Mouse (Mus musculus): ENCODE data around the gene Mex3d. TPM values are rescaled to one million over a fixed set of nuclear protein-coding genes. Genes with fewer than 3 reads are reported as not detected.

Mex3d gene
- polyA plus RNA-seq, 1 experiment from 2014 or later: 9.2 TPM

DNA sequence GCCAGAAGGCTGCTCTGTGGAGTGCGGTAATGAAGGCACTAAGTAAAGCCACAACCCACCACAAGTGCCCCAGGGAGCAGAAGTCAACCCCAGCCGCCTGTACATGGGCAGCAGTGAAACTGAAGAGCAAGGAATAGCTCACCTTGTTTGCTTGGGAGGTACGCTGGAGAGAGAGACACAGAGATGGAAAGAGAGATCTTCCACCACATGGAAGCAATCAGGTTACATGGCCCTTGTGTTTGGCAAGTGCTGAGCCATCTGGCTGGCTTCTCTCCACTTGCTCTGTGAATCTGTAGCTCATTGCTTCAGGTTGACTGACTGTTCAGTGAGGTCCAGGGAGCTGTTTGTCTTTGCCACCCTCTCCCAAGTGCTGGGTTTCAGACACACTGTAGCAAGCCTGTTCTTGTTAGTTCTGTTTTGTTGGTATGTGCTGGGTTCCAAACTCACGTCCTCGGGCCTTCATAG is 54.9 kb downstream of the Mex3d start:
- H3K27ac ChIP-seq (ENCODE audit: low read depth, low read length): no peak overlapping the region
- H3K9ac ChIP-seq (ENCODE audit: low read depth, low read length): no peak overlapping the region
- no peaks in the 10 kb centered on the region for H3K36me3 ChIP-seq (ENCODE audit: control insufficient read depth, insufficient read depth, low read length)
- peaks cover 8% of the 10 kb centered on the region for H3K4me1 ChIP-seq (ENCODE audit: control insufficient read depth, insufficient read depth, low read depth, low read length)
- no peaks in the 10 kb centered on the region for H3K9me3 ChIP-seq (ENCODE audit: control insufficient read depth, low read length)
- H3K4me3 ChIP-seq (ENCODE audit: low read length): no peak overlapping the region
- ATAC-seq: no peak
- 75% methylated on average over 5 of the region's 5 CpGs for WGBS
- no peaks in the 10 kb centered on the region for H3K27me3 ChIP-seq (replicated peaks; ENCODE audit: control insufficient read depth, insufficient read depth, low read length)
- no peak overlapping the region for H3K4me2 ChIP-seq (ENCODE audit: low read length)

DNA sequence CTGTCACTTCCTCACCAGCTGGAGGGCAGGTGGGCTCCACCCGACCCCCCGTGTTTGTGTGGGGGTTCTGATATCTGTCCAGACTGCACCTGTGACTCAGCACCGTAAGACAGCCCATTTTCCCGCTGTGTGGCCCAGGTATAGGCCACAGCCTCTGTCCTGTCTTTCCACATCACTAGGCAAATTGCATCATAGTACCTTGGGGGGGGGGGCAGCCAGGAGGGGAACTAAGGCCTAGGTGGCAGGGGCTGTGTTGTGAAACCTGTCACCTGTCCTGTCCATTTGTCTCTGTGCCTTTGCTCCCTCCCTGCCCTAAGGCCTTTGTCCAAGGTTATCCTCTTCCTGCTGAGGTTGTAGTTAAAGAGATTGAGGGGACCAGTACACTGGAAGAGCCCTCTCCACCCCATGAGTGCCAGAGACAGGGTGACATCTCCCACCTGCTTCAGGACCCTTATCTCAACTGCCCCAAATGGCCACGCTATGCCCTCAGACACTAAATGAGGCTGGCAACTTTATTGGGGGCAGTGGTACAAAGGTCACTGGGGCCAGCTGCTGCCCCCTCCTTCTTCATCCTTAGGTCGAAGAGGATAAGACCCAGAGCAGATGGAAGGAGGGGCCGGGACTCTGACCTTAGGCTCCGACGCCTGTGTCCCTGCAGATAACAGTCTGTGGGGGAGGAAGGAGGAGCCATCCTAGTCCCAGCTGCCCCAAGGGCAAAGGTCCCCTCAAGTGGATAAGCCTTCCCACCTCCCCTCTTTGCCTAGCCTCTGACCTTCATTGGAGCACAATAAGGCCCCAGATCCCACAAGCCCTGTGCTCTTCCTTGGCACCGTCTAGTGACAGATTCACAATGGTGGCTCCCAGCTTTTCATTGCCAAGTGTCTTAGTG is 55.6 kb downstream of the Mex3d start:
- Histone ChIP-seq H3K36me3 (ENCODE audit: control insufficient read depth, insufficient read depth, low read length) (no peaks in the 10 kb centered on the region), H3K4me1 (ENCODE audit: control insufficient read depth, insufficient read depth, low read depth, low read length) (peaks cover 8% of the 10 kb centered on the region), H3K4me3 (ENCODE audit: low read length) (no peak overlapping the region), H3K4me2 (ENCODE audit: low read length) (no peak overlapping the region), H3K9me3 (ENCODE audit: control insufficient read depth, low read length) (no peaks in the 10 kb centered on the region), H3K9ac (ENCODE audit: low read depth, low read length) (no peak overlapping the region), H3K27me3 (replicated peaks; ENCODE audit: control insufficient read depth, insufficient read depth, low read length) (no peaks in the 10 kb centered on the region), H3K27ac (ENCODE audit: low read depth, low read length) (no peak overlapping the region)
- 72% methylated on average over 10 of the region's 10 CpGs for WGBS
- ATAC-seq: no peak

DNA sequence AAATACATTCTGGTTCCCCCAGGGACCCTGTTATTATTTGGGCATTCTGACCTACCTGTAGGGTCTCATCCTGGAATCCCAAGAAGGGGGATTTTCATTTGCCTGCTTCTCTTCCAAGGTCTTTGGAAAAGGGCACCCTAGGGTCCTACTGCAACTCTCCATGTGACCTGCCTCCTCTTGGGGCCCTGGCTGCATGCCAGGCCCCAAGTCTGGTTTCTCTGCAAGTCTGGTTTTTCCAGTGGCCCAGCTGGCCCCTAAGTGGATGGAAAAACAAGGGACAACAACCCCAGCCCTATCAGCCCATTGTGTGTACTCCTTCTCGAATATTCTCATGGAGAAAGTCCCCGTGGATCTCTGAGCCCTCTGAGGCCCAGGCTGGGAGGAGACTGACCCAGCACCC is 56.6 kb downstream of the Mex3d start:
- Histone ChIP-seq H3K4me3 (ENCODE audit: low read length) (no peak overlapping the region), H3K4me1 (ENCODE audit: control insufficient read depth, insufficient read depth, low read depth, low read length) (peaks cover 8% of the 10 kb centered on the region), H3K36me3 (ENCODE audit: control insufficient read depth, insufficient read depth, low read length) (no peaks in the 10 kb centered on the region), H3K27me3 (replicated peaks; ENCODE audit: control insufficient read depth, insufficient read depth, low read length) (no peaks in the 10 kb centered on the region), H3K9me3 (ENCODE audit: control insufficient read depth, low read length) (no peaks in the 10 kb centered on the region), H3K27ac (ENCODE audit: low read depth, low read length) (no peak overlapping the region), H3K9ac (ENCODE audit: low read depth, low read length) (no peak overlapping the region), H3K4me2 (ENCODE audit: low read length) (peak overlapping the region; percentile 95; the same call in 1 of the 2 replicates)
- 72% methylated on average over 2 of the region's 2 CpGs for whole genome bisulfite sequencing
- no peak for ATAC-seq

Small RNAs within 50 kb of the gene (microRNA-seq; reads per million reads assigned to microRNA genes)
- not detected for gene Gm22721

Other genes with a start within 250 kb of the Mex3d start
- gene Atp5d, start 249.0 kb downstream of the Mex3d start, polyA plus RNA-seq (2015; fragmentation: Nextera tagmentation; extraction: Ambion mirVana): 554 and 581 TPM in 2 replicates
- 98.8 and 130 TPM in 2 replicates for gene Cbarp, start 246.8 kb downstream of the Mex3d start, polyA plus RNA-seq (2015; fragmentation: Nextera tagmentation; extraction: Ambion mirVana)
- 16.0 and 16.1 TPM in 2 replicates for gene Midn, start 239.4 kb downstream of the Mex3d start, polyA plus RNA-seq (2015; fragmentation: Nextera tagmentation; extraction: Ambion mirVana)
- gene Cirbp, start 221.7 kb downstream of the Mex3d start, polyA plus RNA-seq (2015; fragmentation: Nextera tagmentation; extraction: Ambion mirVana): 288 and 311 TPM in 2 replicates
- 9.4 and 10.1 TPM in 2 replicates for gene 1600002K03Rik, start 214.7 kb downstream of the Mex3d start, polyA plus RNA-seq (2015; fragmentation: Nextera tagmentation; extraction: Ambion mirVana)
- gene Efna2, start 208.2 kb downstream of the Mex3d start, polyA plus RNA-seq (2015; fragmentation: Nextera tagmentation; extraction: Ambion mirVana): 21.5 and 22.7 TPM in 2 replicates
- 38.0 and 38.7 TPM in 2 replicates for gene Mum1, start 161.2 kb downstream of the Mex3d start, polyA plus RNA-seq (2015; fragmentation: Nextera tagmentation; extraction: Ambion mirVana)
- 349 and 361 TPM in 2 replicates for gene Ndufs7, start 138.5 kb downstream of the Mex3d start, polyA plus RNA-seq (2015; fragmentation: Nextera tagmentation; extraction: Ambion mirVana)
- 31.8 and 32.6 TPM in 2 replicates for gene Gamt, start 126.6 kb downstream of the Mex3d start, polyA plus RNA-seq (2015; fragmentation: Nextera tagmentation; extraction: Ambion mirVana)
- 38.4 and 38.5 TPM in 2 replicates for gene Dazap1, start 126.2 kb downstream of the Mex3d start, polyA plus RNA-seq (2015; fragmentation: Nextera tagmentation; extraction: Ambion mirVana)
- gene Rps15, start 95.2 kb downstream of the Mex3d start, polyA plus RNA-seq (2015; fragmentation: Nextera tagmentation; extraction: Ambion mirVana): 491 and 527 TPM in 2 replicates
- gene Apc2, start 91.7 kb downstream of the Mex3d start, polyA plus RNA-seq (2015; fragmentation: Nextera tagmentation; extraction: Ambion mirVana): 139 and 149 TPM in 2 replicates
- 31.7 and 32.8 TPM in 2 replicates for gene 2310011J03Rik, start 67.1 kb downstream of the Mex3d start, polyA plus RNA-seq (2015; fragmentation: Nextera tagmentation; extraction: Ambion mirVana)
- 8.1 and 8.5 TPM in 2 replicates for gene Pcsk4, start 58.2 kb downstream of the Mex3d start, polyA plus RNA-seq (2015; fragmentation: Nextera tagmentation; extraction: Ambion mirVana)
- 7.5 and 7.6 TPM in 2 replicates for gene Reep6, start 57.7 kb downstream of the Mex3d start, polyA plus RNA-seq (2015; fragmentation: Nextera tagmentation; extraction: Ambion mirVana)
- 1.1 and 1.8 TPM in 2 replicates for gene Adamtsl5, start 39.2 kb downstream of the Mex3d start, polyA plus RNA-seq (2015; fragmentation: Nextera tagmentation; extraction: Ambion mirVana)
- 9.3 and 11.0 TPM in 2 replicates for gene Plk5, start 31.2 kb downstream of the Mex3d start, polyA plus RNA-seq (2015; fragmentation: Nextera tagmentation; extraction: Ambion mirVana)
- gene Mbd3, start 11.9 kb upstream of the Mex3d start, polyA plus RNA-seq (2015; fragmentation: Nextera tagmentation; extraction: Ambion mirVana): 196 and 207 TPM in 2 replicates
- 704 and 759 TPM in 2 replicates for gene Uqcr11, start 19.2 kb upstream of the Mex3d start, polyA plus RNA-seq (2015; fragmentation: Nextera tagmentation; extraction: Ambion mirVana)
- 32.5 and 45.3 TPM in 2 replicates for gene Tcf3, start 46.0 kb upstream of the Mex3d start, polyA plus RNA-seq (2015; fragmentation: Nextera tagmentation; extraction: Ambion mirVana)
- gene Onecut3, start 107.2 kb upstream of the Mex3d start, polyA plus RNA-seq (2015; fragmentation: Nextera tagmentation; extraction: Ambion mirVana): 1.2 and 1.3 TPM in 2 replicates
- 1.5 and 1.6 TPM in 2 replicates for gene Atp8b3, start 151.5 kb upstream of the Mex3d start, polyA plus RNA-seq (2015; fragmentation: Nextera tagmentation; extraction: Ambion mirVana)
- gene Rexo1, start 173.9 kb upstream of the Mex3d start, polyA plus RNA-seq (2015; fragmentation: Nextera tagmentation; extraction: Ambion mirVana): 25.8 and 26.5 TPM in 2 replicates
- 5.1 and 5.8 TPM in 2 replicates for gene Klf16, start 189.7 kb upstream of the Mex3d start, polyA plus RNA-seq (2015; fragmentation: Nextera tagmentation; extraction: Ambion mirVana)
- 127 and 130 TPM in 2 replicates for gene Abhd17a, start 202.7 kb upstream of the Mex3d start, polyA plus RNA-seq (2015; fragmentation: Nextera tagmentation; extraction: Ambion mirVana)
- 73.6 and 80.8 TPM in 2 replicates for gene Scamp4, start 215.2 kb upstream of the Mex3d start, polyA plus RNA-seq (2015; fragmentation: Nextera tagmentation; extraction: Ambion mirVana)
- 5.2 and 6.4 TPM in 2 replicates for gene Adat3, start 215.2 kb upstream of the Mex3d start, polyA plus RNA-seq (2015; fragmentation: Nextera tagmentation; extraction: Ambion mirVana)
- gene Gm49322, start 218.4 kb upstream of the Mex3d start, polyA plus RNA-seq (2015; fragmentation: Nextera tagmentation; extraction: Ambion mirVana): 2.3 and 3.1 TPM in 2 replicates
- 24.9 and 77.7 TPM in 2 replicates for gene Csnk1g2, start 235.2 kb upstream of the Mex3d start, polyA plus RNA-seq (2015; fragmentation: Nextera tagmentation; extraction: Ambion mirVana)